Mouse (Mus musculus) cerebellum, adult 9-10 months (tissue): ENCODE measurements around the gene Sem1.
A peak's percentile ranks its signal among the peaks of the same experiment; 100 is the strongest.
"Not testable (repeated sequence)": the region's sequence is repeated elsewhere in the genome, so short reads cannot be mapped to it uniquely, and the experiment has no call there.

Experiments
- DNase-seq: peaks from one replicate; pipeline ENCODE4 v3.0.0; 2022

Sem1 gene

GRCm38 (mm10) chr6:6578304-6579149 lies at the start of gene Sem1:
Gene Sem1 (minus strand): TSS chr6:6578663.
- peak; percentile 89 for DNase-seq

GRCm38 (mm10) chr6:6622846-6623749 lies 44.6 kb upstream of the Sem1 start:
- DNase-seq: peak; percentile 2

GRCm38 (mm10) chr6:6603561-6604544 lies 25.4 kb upstream of the Sem1 start:
- no peak for DNase-seq

GRCm38 (mm10) chr6:6586313-6586712 lies 7.8 kb upstream of the Sem1 start:
- DNase-seq: no peak

- no peak for DNase-seq
Observed at GRCm38 (mm10) chr6:6581849-6582248, 3.4 kb upstream of the Sem1 start.

GRCm38 (mm10) chr6:6577741-6578284 lies 650 bp downstream of the Sem1 start:
- no peak for DNase-seq

GRCm38 (mm10) chr6:6577291-6577690 lies 1.2 kb downstream of the Sem1 start:
- no peak for DNase-seq

GRCm38 (mm10) chr6:6575796-6576195 lies 2.7 kb downstream of the Sem1 start:
- no peak for DNase-seq

- peak; percentile 65 for DNase-seq
Observed at GRCm38 (mm10) chr6:6568436-6568835, 10.0 kb downstream of the Sem1 start.

GRCm38 (mm10) chr6:6563691-6564090 lies 14.8 kb downstream of the Sem1 start:
- peak; percentile 41 for DNase-seq

- DNase-seq: no peak
Observed at GRCm38 (mm10) chr6:6562716-6563115, 15.7 kb downstream of the Sem1 start.

GRCm38 (mm10) chr6:6557647-6558046 lies 20.8 kb downstream of the Sem1 start:
- no peak for DNase-seq

GRCm38 (mm10) chr6:6552006-6552405 lies 26.5 kb downstream of the Sem1 start:
- no peak for DNase-seq

GRCm38 (mm10) chr6:6547997-6548396 lies 30.5 kb downstream of the Sem1 start:
- DNase-seq: no peak

GRCm38 (mm10) chr6:6544255-6544645 lies 34.2 kb downstream of the Sem1 start:
- DNase-seq: no peak

GRCm38 (mm10) chr6:6543606-6544254 lies 34.7 kb downstream of the Sem1 start:
- DNase-seq: no peak

- no peak for DNase-seq
Observed at GRCm38 (mm10) chr6:6542133-6542532, 36.3 kb downstream of the Sem1 start.

GRCm38 (mm10) chr6:6536781-6537466 lies 41.5 kb downstream of the Sem1 start:
- DNase-seq: no peak

- not testable (repeated sequence) for DNase-seq
Observed at GRCm38 (mm10) chr6:6536359-6536758, 42.1 kb downstream of the Sem1 start.
